Mouse (Mus musculus) kidney, postnatal 4 days (tissue): Measurements from ENCODE around the gene Olfr1086.
"Not testable (repeated sequence)": the region's sequence is repeated elsewhere in the genome, so short reads cannot be mapped to it uniquely, and the experiment has no call there.

Experiments
- DNase-seq, 2 experiments: peaks; one replicate each; pipeline ENCODE4 v3.0.0; 2021; ENCODE audit warnings: mixed read lengths in 2 of 2

The Olfr1086 gene

GRCm38 (mm10) chr2:86679992-86680391, at the start of gene Olfr1086:
Gene Olfr1086 (minus strand): TSS chr2:86680092.
- no peak for DNase-seq

GRCm38 (mm10) chr2:86698295-86698694, 18.4 kb upstream of the Olfr1086 start, which contains the start of gene Olfr1087:
Gene Olfr1087 (minus strand): TSS chr2:86698395.
- no peak for DNase-seq

DNA sequence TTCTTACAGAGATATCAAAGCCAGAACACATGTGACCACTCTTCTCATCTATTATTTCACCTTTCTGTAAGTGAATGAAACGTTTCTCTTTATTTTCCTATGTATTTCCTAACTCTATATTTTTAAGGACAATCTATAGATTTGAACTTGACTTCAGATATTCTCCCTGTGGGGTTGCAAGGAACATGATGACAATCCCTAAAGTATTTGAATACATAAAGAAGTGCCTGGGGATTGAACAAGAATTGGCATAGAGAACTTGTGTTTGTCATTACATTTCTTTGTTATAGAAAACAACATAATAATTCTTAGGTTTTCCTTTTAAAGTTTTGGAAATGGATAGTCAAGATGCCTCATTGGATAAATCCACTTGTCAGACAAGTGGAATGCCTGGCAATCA, 18.0 kb downstream of the Olfr1086 start, which contains the start of gene Olfr1085:
Gene Olfr1085, minus strand, starts transcription at position 101 of the 400 bp plus-strand sequence.
- DNase-seq: no peak

DNA sequence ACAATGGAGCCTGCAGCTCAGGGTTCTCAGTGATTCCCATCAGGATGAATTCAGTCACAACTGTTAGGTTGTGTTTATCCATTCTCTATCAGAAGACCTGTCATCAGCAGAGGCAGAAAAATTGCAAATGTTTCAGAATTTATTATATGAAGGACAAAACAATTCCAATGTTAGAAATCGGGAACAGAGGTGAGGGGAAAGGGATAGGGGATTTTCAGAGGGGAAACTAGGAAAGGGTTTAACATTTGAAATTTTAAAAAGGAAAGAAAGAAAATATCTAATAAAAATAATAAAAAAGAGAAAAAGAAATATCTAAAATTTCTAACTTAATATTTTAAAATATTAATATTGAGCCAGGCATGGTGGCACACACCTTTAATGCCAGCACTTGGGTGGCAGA, 40.3 kb downstream of the Olfr1086 start, which contains the start of gene Olfr1084:
Gene Olfr1084, minus strand, starts transcription at position 101 of the 400 bp plus-strand sequence.
- DNase-seq: not testable (repeated sequence)
